Mouse (Mus musculus): ENCODE measurements around the gene Zfp750. TPM values are rescaled to one million over a fixed set of nuclear protein-coding genes. Genes with fewer than 3 reads are reported as not detected.

Gene Zfp750
- polyA plus RNA-seq, 1 experiment: 6.1 TPM

DNA sequence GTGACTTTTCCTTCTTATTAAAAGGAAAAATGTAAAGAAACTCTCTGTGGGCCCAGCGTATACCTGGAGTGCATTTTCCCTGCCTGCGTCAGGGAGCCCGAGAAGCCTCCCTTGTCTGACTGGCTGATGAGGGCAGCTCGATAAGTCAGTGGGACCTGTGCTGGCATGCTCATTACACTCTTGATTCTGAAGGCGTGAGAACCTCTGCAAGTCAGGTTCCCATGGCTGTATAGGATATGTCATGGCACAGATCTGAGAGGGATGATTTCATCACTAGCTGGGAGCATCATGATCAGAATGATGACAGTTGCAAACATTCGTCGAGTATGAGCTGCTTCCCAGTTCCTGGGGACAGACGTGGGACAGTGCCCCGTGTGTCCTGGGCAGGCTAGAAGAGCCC, 3.1 kb downstream of the Zfp750 start:
- Histone ChIP-seq H3K27ac (ENCODE audit: insufficient read depth, low read length) (no peak overlapping the region), H3K9me3 (replicated peaks; ENCODE audit: control insufficient read depth, insufficient read depth, low read length, poor library complexity, severe bottlenecking) (no peaks in the 10 kb centered on the region), H3K4me1 (ENCODE audit: control insufficient read depth, insufficient read depth, low read length) (peaks cover 2% of the 10 kb centered on the region), H3K36me3 (ENCODE audit: control insufficient read depth, insufficient read depth, low read length, poor library complexity, severe bottlenecking) (peaks cover 4% of the 10 kb centered on the region), H3K9ac (ENCODE audit: low read depth, poor library complexity, severe bottlenecking) (no peak overlapping the region), H3K27me3 (ENCODE audit: control insufficient read depth, insufficient read depth, low read length, poor library complexity, severe bottlenecking) (no peaks in the 10 kb centered on the region), H3K4me3 (ENCODE audit: low read depth, low read length) (no peak overlapping the region)
- TF ChIP-seq CTCF (IDR thresholded peaks at IDR 0.05; ENCODE audit: low read depth, low read length) (no peak), POLR2A (IDR thresholded peaks at IDR 0.05; ENCODE audit: insufficient read depth, low read length) (no peak), EP300 (IDR thresholded peaks at IDR 0.05; ENCODE audit: insufficient read depth, low read depth, low read length) (no peak)

DNA sequence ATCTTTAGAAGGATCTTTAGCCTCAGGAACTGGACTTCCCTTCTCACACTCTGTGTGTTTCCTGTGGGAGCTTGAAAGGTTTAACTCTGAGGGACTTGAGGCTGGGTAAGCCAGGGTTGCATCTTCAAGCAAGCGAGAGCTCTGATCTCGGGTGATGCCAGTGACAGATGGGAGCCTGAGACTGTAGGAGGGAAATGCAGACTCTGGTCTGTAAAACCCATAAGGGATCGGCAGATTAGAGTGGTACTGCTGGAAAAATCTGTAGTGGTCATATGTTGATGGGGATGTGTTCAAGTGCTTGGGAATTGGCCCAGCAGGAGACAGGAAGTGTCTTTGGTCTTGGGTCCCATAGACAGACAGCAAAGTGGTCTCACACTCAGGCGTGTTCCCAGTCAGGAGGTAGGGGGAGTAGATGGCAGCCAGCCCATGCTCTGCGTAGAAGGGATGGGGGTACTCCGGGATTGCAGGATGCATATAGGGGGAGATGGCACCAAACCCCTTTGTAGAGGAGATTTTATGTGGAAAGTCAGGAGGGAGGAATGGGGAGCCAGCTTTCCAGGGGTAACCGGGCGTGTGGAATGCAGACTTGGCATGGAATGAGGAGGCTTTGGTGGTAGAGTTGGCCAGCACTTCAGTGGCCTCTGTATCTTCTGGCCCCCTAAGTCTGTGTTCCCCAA, 6.1 kb downstream of the Zfp750 start:
- TF ChIP-seq POLR2A (IDR thresholded peaks at IDR 0.05; ENCODE audit: insufficient read depth, low read length) (no peak), EP300 (IDR thresholded peaks at IDR 0.05; ENCODE audit: insufficient read depth, low read depth, low read length) (no peak), CTCF (IDR thresholded peaks at IDR 0.05; ENCODE audit: low read depth, low read length) (no peak)
- no peak overlapping the region for H3K27ac ChIP-seq (ENCODE audit: insufficient read depth, low read length)
- peaks cover 4% of the 10 kb centered on the region for H3K36me3 ChIP-seq (ENCODE audit: control insufficient read depth, insufficient read depth, low read length, poor library complexity, severe bottlenecking)
- H3K4me3 ChIP-seq (ENCODE audit: low read depth, low read length): no peak overlapping the region
- H3K27me3 ChIP-seq (ENCODE audit: control insufficient read depth, insufficient read depth, low read length, poor library complexity, severe bottlenecking): no peaks in the 10 kb centered on the region
- no peak overlapping the region for H3K9ac ChIP-seq (ENCODE audit: low read depth, poor library complexity, severe bottlenecking)
- H3K9me3 ChIP-seq (replicated peaks; ENCODE audit: control insufficient read depth, insufficient read depth, low read length, poor library complexity, severe bottlenecking): no peaks in the 10 kb centered on the region
- no peaks in the 10 kb centered on the region for H3K4me1 ChIP-seq (ENCODE audit: control insufficient read depth, insufficient read depth, low read length)

DNA sequence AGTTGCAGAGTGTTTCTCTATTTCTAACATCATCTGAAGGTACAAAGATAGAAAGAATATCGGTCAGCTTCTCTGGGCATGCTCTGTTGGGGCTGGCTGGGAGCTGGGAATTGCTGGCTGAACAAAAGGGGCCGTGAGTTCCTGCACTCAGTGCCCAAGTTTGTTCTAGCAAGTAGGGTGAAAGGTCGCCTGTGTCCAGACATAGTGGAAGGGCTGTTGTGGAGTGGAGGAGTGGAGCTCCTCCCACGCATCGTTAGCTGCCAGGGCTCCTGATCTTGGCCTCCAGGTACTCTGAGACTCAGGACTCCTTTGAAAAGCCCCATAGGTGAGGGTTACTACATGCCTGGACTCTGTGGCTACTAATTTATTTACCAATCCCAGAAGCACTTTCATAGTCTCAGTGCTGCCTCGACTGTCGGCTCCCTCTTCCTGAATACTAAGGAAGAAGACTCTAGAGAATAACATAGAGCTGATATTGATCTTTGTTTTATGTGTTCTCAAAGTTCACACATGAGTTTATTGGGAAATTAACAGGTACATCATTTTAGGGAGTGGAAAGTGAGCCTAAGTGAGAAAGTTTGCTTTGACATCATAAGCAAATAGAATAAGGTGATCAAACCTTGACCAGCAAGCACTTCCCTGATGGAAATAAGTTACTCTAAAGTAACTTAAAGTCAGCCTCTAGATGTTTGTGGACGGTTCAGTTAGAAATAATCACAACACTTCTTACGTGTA, 8.5 kb downstream of the Zfp750 start:
- no peaks in the 10 kb centered on the region for H3K9me3 ChIP-seq (replicated peaks; ENCODE audit: control insufficient read depth, insufficient read depth, low read length, poor library complexity, severe bottlenecking)
- no peak overlapping the region for H3K27ac ChIP-seq (ENCODE audit: insufficient read depth, low read length)
- H3K27me3 ChIP-seq (ENCODE audit: control insufficient read depth, insufficient read depth, low read length, poor library complexity, severe bottlenecking): no peaks in the 10 kb centered on the region
- peaks cover 4% of the 10 kb centered on the region for H3K36me3 ChIP-seq (ENCODE audit: control insufficient read depth, insufficient read depth, low read length, poor library complexity, severe bottlenecking)
- TF ChIP-seq EP300 (IDR thresholded peaks at IDR 0.05; ENCODE audit: insufficient read depth, low read depth, low read length) (no peak), CTCF (IDR thresholded peaks at IDR 0.05; ENCODE audit: low read depth, low read length) (no peak), POLR2A (IDR thresholded peaks at IDR 0.05; ENCODE audit: insufficient read depth, low read length) (no peak)
- H3K9ac ChIP-seq (ENCODE audit: low read depth, poor library complexity, severe bottlenecking): no peak overlapping the region
- no peaks in the 10 kb centered on the region for H3K4me1 ChIP-seq (ENCODE audit: control insufficient read depth, insufficient read depth, low read length)
- no peak overlapping the region for H3K4me3 ChIP-seq (ENCODE audit: low read depth, low read length)

DNA sequence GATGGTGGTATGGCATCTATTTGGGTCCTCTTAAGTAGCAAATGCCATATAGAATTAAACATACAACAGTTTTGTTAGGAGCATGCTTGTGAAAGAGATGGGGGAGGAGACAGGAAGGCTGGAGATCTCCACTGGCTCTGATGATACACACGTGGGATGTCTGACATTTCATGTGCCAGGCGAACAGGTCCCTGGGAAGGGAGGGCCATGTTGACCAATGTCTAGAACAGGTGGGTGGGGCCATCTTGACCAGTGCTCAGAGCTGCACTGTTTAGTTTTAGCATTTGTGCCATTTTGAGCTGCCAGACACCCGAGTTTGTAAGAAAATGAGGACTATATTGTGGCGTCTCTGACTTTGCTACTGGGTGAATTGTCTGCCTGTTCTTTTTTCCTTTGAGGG, 10.7 kb downstream of the Zfp750 start:
- Histone ChIP-seq H3K27me3 (ENCODE audit: control insufficient read depth, insufficient read depth, low read length, poor library complexity, severe bottlenecking) (no peaks in the 10 kb centered on the region), H3K9ac (ENCODE audit: low read depth, poor library complexity, severe bottlenecking) (no peak overlapping the region), H3K4me3 (ENCODE audit: low read depth, low read length) (no peak overlapping the region), H3K4me1 (ENCODE audit: control insufficient read depth, insufficient read depth, low read length) (no peaks in the 10 kb centered on the region), H3K36me3 (ENCODE audit: control insufficient read depth, insufficient read depth, low read length, poor library complexity, severe bottlenecking) (peaks cover 4% of the 10 kb centered on the region; the same call in 1 of the 2 replicates), H3K9me3 (replicated peaks; ENCODE audit: control insufficient read depth, insufficient read depth, low read length, poor library complexity, severe bottlenecking) (no peaks in the 10 kb centered on the region), H3K27ac (ENCODE audit: insufficient read depth, low read length) (no peak overlapping the region)
- TF ChIP-seq EP300 (IDR thresholded peaks at IDR 0.05; ENCODE audit: insufficient read depth, low read depth, low read length) (no peak), POLR2A (IDR thresholded peaks at IDR 0.05; ENCODE audit: insufficient read depth, low read length) (no peak), CTCF (IDR thresholded peaks at IDR 0.05; ENCODE audit: low read depth, low read length) (no peak)

DNA sequence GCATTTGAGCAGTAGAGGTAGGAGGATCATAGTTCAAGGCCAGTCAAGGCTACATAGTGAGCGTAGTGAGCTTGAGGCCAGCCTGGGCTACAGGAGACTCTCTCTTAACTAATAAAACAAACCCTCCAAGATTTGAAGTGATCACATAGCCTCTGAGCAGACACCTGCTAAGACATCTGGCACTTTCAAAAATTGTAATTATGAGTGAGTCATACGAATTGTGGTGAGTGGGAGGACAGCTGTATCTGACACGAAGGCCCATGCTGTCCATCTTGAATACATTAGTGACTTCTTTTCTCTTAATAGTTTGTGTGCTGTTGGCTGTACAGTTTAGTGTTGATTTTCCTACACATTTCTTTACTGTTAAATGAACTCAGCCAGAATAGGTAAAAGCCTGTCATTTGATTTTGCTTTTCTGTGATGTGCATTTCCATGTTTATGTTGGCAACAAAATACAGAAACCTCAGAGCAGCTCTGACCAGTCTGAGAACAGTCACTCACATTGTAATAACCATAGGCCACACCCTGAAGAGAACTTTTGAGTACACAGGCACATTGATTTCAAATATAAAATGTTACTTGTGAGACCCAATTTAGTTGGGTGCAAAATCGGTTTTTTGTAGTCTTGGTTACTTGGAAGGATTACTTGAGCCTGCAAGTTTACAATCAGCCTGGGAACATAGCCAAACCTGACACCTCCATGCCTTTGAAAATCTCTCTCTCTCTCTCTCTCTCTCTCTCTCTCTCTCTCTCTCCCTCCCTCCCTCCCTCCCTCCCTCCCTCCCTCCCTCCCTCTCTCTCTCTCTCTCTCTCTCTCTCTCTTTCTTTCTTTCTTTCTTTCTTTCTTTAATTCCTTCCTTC, 16.9 kb downstream of the Zfp750 start:
- H3K36me3 ChIP-seq (ENCODE audit: control insufficient read depth, insufficient read depth, low read length, poor library complexity, severe bottlenecking): peaks cover 6% of the 10 kb centered on the region; the same call in 1 of the 2 replicates
- H3K9me3 ChIP-seq (replicated peaks; ENCODE audit: control insufficient read depth, insufficient read depth, low read length, poor library complexity, severe bottlenecking): no peaks in the 10 kb centered on the region
- no peak overlapping the region for H3K4me3 ChIP-seq (ENCODE audit: low read depth, low read length)
- H3K4me1 ChIP-seq (ENCODE audit: control insufficient read depth, insufficient read depth, low read length): no peaks in the 10 kb centered on the region
- no peaks in the 10 kb centered on the region for H3K27me3 ChIP-seq (ENCODE audit: control insufficient read depth, insufficient read depth, low read length, poor library complexity, severe bottlenecking)
- TF ChIP-seq POLR2A (IDR thresholded peaks at IDR 0.05; ENCODE audit: insufficient read depth, low read length): no peak
- H3K27ac ChIP-seq (ENCODE audit: insufficient read depth, low read length): no peak overlapping the region
- no peak overlapping the region for H3K9ac ChIP-seq (ENCODE audit: low read depth, poor library complexity, severe bottlenecking)
